Mouse (Mus musculus) bone marrow, adult 2 months (tissue): ENCODE measurements around the gene Pard3. TPM values are rescaled to one million over a fixed set of nuclear protein-coding genes. Genes with fewer than 3 reads are reported as not detected.

ENCODE experiments used
- H3K27ac ChIP-seq: fragments of 200-500 bp; 2 replicates; pipeline ENCODE4 v1.5.1; 2012; ENCODE audit warnings: low read depth, mild to moderate bottlenecking, control low read depth, inconsistent platforms, low read length; ENCODE audit not compliant: control insufficient read depth, poor library complexity, insufficient read depth
- H3K4me1 ChIP-seq: fragments of 200-500 bp; 2 replicates; pipeline ENCODE4 v1.6.1; 2011; ENCODE audit warnings: low read length; ENCODE audit not compliant: control insufficient read depth, insufficient read depth
- H3K4me3 ChIP-seq: fragments of 200-500 bp; replicated peaks from 2 replicates; pipeline ENCODE3; 2011; ENCODE audit warnings: mild to moderate bottlenecking, low read depth, low read length, control low read depth; ENCODE audit not compliant: control insufficient read depth
- CTCF ChIP-seq: fragments of 200-500 bp; IDR thresholded peaks from 2 replicates; pipeline ENCODE4 v1.5.1; 2011; ENCODE audit warnings: low read length, control low read depth; ENCODE audit not compliant: control insufficient read depth, insufficient read depth
- POLR2A ChIP-seq: fragments of 200-500 bp; IDR thresholded peaks from 2 replicates; pipeline ENCODE4 v1.6.1; 2011; ENCODE audit warnings: low read depth, mild to moderate bottlenecking, control low read depth, low read length, borderline replicate concordance; ENCODE audit not compliant: control insufficient read depth
- WGBS: fragments of 180-500 bp; shearing (Covaris S2); methylation state at CpG from one replicate; pipeline ENCODE4 v1.1.7; 2018; 5-methylcytosine and 5-hydroxymethylcytosine counted together
- polyA plus RNA-seq: library from polyadenylated mRNA; stranded (reverse); fragments of >200 nt; gene quantifications from 2 replicates; pipeline ENCODE4 v1.2.4, GENCODE M21; 2011; ENCODE audit warnings: low replicate concordance; ENCODE audit not compliant: missing spikeins, insufficient read depth, insufficient read length

Pard3 gene
- polyA plus RNA-seq, 1 experiment, result 3.8 TPM

DNA sequence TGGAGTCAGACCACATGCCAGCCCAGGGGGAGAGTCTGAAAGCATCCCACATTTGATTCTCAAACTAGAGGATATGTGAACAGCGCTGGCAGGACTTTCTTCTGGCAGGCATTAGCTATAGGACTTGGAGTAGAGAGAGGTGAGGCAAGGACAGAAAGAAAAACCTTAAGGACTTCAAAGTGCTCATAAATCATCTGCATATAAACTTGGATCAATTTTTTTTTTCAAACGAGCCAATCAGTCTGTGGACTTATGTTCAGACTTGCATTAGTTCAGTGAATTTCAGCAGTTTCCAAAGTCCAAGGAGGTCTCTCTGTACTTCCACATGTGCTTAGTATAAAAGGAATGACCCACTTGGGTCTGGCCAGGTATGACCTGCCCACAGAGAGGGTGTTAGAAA, 72.5 kb downstream of the Pard3 start:
- no peak overlapping the region for H3K27ac ChIP-seq
- 54% methylated on average over 2 of the region's 2 CpGs for WGBS
- H3K4me3 ChIP-seq, result no peak overlapping the region
- H3K4me1 ChIP-seq, result no peaks in the 10 kb centered on the region
- TF ChIP-seq POLR2A, result no peak
- no peak for TF ChIP-seq CTCF

DNA sequence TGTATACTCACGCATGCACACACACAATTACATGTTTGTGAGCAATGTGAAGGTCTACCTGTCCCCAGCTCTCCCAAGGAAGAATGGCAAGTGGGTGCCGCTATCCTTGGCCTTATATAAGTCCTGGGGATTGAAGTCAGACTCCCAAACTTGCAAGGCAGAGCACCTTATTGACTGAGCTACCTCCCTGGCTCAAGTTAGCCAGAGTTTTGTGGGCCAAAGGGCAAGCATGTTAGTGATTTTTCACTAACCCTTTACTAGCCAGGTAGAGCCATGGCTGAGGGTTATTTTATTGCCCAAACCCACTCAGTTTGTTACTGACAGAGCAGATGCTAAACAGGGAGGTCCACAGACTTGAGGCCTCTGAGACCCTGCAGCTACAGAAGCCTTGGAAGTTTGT, 73.1 kb downstream of the Pard3 start:
- H3K27ac ChIP-seq, result no peak overlapping the region
- 82% methylated on average over 2 of the region's 2 CpGs for WGBS
- TF ChIP-seq CTCF (no peak), POLR2A (no peak)

DNA sequence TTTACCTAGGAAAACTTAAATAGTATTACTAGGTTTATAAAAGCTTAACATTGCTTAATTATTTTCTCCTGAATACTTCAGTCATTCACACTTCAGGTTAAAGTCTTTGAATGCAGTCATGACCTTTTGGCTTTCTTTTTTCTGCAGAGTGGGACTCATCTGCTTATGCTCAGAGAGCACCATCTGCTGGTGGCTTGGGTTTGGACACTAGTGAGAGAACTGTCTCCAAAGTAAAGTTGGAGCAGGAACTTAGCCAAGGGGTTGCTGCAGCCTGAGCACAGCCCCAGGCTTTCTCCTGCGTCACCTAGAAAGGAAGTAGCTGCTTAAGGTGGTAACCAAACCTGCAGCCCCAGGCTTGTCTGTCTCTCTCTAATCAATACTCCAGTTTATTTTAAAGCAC, 75.5 kb downstream of the Pard3 start:
- Histone ChIP-seq H3K4me3 (no peak overlapping the region), H3K27ac (no peak overlapping the region), H3K4me1 (no peaks in the 10 kb centered on the region)
- TF ChIP-seq CTCF (no peak), POLR2A (no peak)
- 10% methylated on average over 1 of the region's 1 CpGs for WGBS

More for the DNA sequence above, 73.1 kb downstream of the Pard3 start:
- H3K4me1 ChIP-seq, result no peaks in the 10 kb centered on the region
- no peak overlapping the region for H3K4me3 ChIP-seq

DNA sequence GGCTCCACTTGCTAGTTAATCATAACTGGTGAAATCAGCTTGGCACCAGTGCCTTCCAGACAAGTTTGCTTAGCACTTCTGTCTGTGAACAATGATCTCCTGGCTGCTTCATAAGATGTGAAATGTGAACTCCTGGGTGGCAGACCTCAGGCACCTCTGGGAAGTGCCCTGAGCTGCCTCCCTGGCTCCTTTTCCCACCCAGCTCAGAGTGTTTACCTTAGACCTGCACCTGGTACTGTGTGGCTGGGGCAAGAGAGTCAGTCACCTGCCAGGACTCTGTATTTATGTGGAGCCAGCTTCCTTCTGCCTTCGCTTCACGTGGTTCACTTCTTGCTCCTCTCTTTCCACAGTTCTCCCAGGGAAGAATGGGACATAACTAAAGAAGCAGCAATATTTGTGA, 77.3 kb downstream of the Pard3 start:
- Histone ChIP-seq H3K4me3 (no peak overlapping the region), H3K4me1 (no peaks in the 10 kb centered on the region), H3K27ac (no peak overlapping the region)
- TF ChIP-seq POLR2A, result no peak
- no peak for TF ChIP-seq CTCF
- 73% methylated on average over 2 of the region's 2 CpGs for WGBS

DNA sequence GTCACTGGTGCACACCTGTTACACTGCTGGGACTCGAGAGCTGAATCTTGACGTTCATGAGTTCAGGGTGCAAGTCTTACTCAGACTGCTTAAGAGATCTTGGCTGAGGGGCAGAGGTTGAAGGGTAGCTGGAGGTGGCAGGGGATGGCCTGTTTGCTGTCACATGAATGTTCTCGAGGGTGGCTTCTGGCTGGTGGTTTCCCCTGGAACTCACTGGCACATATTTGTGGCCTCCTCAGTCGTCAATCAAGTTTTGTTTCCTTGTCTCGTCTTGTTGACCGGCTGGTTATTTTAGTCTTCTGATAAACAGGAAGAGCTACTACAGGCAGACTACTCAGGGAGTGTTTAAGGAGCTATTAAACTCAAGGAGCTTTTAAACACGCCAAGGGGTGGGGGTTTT, 79.9 kb downstream of the Pard3 start:
- 21% methylated on average over 7 of the region's 7 CpGs for WGBS
- TF ChIP-seq CTCF (no peak), POLR2A (no peak)

DNA sequence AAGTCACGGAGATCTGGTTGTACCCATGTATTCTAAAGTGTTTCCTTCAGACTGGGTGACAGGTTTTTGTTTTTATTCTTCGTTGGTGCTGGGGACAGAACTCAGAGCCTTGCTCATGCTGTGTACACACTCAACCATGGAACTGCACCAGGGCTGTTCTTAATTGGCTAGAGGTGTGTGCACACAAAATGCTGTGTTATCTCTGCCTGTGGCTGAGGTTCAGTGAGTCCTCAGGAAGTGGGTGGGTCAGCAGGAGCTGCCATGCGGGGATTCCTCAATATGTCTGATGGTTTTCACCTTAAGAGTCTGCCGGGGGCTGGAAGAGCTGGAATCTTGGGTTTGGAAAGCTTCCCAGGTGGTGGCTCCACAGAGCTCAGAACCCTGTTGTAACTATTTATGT, 80.9 kb downstream of the Pard3 start:
- no peak for TF ChIP-seq POLR2A
- TF ChIP-seq CTCF, result no peak
- Histone ChIP-seq H3K4me1 (no peaks in the 10 kb centered on the region), H3K27ac (no peak overlapping the region), H3K4me3 (no peak overlapping the region)
- 28% methylated on average over 4 of the region's 4 CpGs for WGBS

More for the DNA sequence above, 79.9 kb downstream of the Pard3 start:
- Histone ChIP-seq H3K4me1 (no peaks in the 10 kb centered on the region), H3K27ac (no peak overlapping the region), H3K4me3 (no peak overlapping the region)

DNA sequence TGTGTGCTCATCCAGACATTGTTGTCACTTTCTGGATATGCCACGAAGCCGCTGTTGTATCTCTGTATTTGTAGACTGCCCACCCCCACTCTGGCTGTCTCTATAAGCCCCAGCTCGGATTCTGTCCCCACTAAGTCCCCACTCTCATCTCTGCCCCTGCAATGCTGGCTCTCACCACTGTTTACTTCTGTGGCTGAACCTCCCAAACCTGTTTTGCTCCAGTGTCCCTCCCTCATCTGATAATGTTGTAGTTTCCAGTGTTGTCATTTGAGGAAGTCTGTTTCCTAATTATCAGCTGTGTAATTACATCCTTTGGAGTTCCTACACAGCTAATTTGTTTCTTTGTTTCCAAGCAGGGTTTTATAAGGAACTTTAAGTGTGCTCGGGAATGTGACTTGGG, 81.4 kb downstream of the Pard3 start:
- TF ChIP-seq CTCF (no peak), POLR2A (no peak)

DNA sequence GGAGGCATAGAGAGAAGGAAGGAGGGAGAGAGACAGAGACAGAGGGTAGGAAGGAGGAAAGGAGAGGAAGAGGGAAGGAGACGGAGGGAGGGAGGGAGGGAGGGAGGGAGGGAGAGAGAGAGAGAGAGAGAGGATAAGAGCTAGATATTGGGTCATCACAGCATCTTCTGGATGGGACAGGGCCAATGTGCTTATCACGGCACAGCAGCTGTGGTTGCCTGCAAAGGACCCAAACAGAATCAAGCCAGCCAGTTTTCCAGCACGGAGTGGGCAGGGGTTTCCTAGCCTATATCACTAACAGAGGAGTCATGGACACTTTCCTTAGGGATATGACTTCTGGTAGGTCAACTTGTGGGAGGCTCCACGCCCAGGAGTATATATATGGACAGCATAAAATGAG, 82.4 kb downstream of the Pard3 start:
- H3K27ac ChIP-seq, result no peak overlapping the region
- TF ChIP-seq POLR2A, result no peak
- TF ChIP-seq CTCF, result no peak
- 44% methylated on average over 4 of the region's 4 CpGs for WGBS

More for the DNA sequence above, 81.4 kb downstream of the Pard3 start:
- 37% methylated on average over 4 of the region's 4 CpGs for WGBS
- Histone ChIP-seq H3K27ac (no peak overlapping the region), H3K4me3 (no peak overlapping the region), H3K4me1 (no peaks in the 10 kb centered on the region)

DNA sequence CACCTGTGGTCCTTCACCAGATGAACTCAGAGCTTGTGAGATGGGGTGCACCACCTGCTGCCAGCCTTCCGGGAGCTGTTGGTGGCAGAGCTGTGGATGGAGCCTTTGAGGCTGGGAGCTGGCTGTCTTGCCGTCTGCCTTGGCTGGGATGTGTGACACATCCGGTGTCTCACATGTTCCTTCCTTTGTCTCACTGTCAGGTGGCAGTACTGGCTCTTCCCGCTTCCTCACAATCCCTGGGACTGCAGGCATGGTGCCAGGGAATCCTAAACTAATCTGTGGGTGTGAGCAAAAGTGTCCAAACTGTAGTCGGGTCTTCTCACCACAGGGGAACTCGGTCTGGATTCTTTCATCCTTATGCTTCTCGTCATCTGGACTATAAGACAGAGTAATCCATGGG, 85.1 kb downstream of the Pard3 start:
- H3K27ac ChIP-seq, result no peak overlapping the region
- no peaks in the 10 kb centered on the region for H3K4me1 ChIP-seq
- TF ChIP-seq POLR2A (no peak), CTCF (no peak)
- WGBS, result 67% methylated on average over 7 of the region's 7 CpGs
- H3K4me3 ChIP-seq, result no peak overlapping the region

More for the DNA sequence above, 82.4 kb downstream of the Pard3 start:
- no peak overlapping the region for H3K4me3 ChIP-seq
- no peaks in the 10 kb centered on the region for H3K4me1 ChIP-seq
